Mouse (Mus musculus) Patski (cell line): ENCODE data around the gene Hcfc2. TPM values are rescaled to one million over a fixed set of nuclear protein-coding genes. Genes with fewer than 3 reads are reported as not detected.
A peak's percentile ranks its signal among the peaks of the same experiment; 100 is the strongest.

Experiments used
- ATAC-seq: fragments of 100-300 bp; one replicate; pipeline ENCODE4 v1.8.0; 2021
- CTCF ChIA-PET: fragments of 350-600 bp; sonication (Branson Sonifier 250); formaldehyde crosslinking; loops from one replicate; lab custom pipeline; 2022; ENCODE audit warnings: inconsistent platforms; lab: Charles Lee
- POLR2A ChIA-PET: fragments of 350-600 bp; sonication (Branson Sonifier 250); formaldehyde crosslinking; loops from one replicate; lab custom pipeline; 2022; ENCODE audit warnings: antibody characterized with exemption, inconsistent platforms; lab: Charles Lee
- DNase-seq: peaks from one replicate; pipeline ENCODE4 v3.0.0-alpha.2; 2011; ENCODE audit warnings: low read depth, low spot score
- H3K27me3 ChIP-seq: fragments of 371-371 bp; one replicate; pipeline ENCODE4 v1.5.1; 2021
- CTCF ChIP-seq: fragments of 100-300 bp; IDR thresholded peaks from one replicate; pipeline ENCODE4 v1.5.1; 2021
- in situ Hi-C: fragments of 300-500 bp; cut with MboI; formaldehyde crosslinking; loops from 3 replicates; pipeline ENCODE4 v1.11.1; 2018; ENCODE audit warnings: low pct_unique_long_range_greater_than_20kb, mixed read lengths
- polyA plus RNA-seq: library from polyadenylated mRNA; unstranded; gene quantifications from one replicate; pipeline ENCODE4 v1.2.3, GENCODE M21; 2021

Gene Hcfc2
- polyA plus RNA-seq, 1 experiment from 2014 or later: 22.4 TPM

DNA sequence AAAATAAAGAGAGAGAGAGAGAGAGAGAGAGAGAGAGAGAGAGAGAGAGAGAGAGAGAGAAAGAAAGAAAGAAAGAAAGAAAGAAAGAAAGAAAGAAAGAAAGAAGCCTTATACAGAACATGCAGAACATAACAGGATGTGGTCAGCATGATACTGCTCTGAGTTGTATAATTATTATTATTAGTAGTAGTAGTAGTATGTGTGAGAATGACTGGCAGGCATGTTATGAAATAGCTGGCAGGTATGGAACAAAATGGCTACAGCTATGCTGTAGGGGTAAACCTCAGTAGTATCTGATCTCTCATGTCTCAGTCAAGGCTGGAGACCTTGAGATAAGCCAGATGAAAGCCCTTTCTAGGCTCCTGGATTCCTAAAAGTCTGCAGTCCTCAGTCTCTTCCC, 93.2 kb downstream of the Hcfc2 start:
- CTCF ChIA-PET: no interaction called here
- ATAC-seq (no peak), DNase-seq (no peak)
- POLR2A ChIA-PET: no interaction called here
- in situ Hi-C loops: loop anchor here (25.0 kb wide), 1 partner anchor 723 kb away; no protein-coding TSS in a partner anchor
- no peak for TF ChIP-seq CTCF
- no peaks in the 10 kb centered on the region for H3K27me3 ChIP-seq

DNA sequence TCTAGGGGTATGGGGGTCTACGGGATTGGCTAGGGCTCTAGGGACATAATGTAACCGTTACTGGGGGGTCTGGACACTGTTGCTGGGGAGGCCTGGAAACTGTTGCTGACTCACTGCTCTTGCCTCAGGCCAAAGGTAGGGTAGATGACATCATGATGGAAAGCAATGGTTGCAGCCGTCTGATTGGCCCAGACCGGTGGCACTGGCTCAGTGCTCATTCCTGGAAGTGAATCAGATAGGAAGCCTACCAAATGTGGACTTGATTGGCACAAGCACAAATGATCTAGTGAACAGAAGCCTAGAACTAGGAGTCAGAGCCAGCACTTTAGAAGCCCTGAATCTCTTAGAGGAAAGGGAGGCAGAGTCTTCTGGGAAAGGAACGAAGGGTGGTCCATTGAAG, 94.5 kb downstream of the Hcfc2 start:
- in situ Hi-C loops: loop anchor here (10.0 to 25.0 kb wide), 2 partner anchors 564 to 722 kb away; no protein-coding TSS in a partner anchor
- TF ChIP-seq CTCF: no peak
- ATAC-seq: no peak
- CTCF ChIA-PET: no interaction called here
- DNase-seq: no peak
- POLR2A ChIA-PET: no interaction called here
- H3K27me3 ChIP-seq: no peaks in the 10 kb centered on the region

DNA sequence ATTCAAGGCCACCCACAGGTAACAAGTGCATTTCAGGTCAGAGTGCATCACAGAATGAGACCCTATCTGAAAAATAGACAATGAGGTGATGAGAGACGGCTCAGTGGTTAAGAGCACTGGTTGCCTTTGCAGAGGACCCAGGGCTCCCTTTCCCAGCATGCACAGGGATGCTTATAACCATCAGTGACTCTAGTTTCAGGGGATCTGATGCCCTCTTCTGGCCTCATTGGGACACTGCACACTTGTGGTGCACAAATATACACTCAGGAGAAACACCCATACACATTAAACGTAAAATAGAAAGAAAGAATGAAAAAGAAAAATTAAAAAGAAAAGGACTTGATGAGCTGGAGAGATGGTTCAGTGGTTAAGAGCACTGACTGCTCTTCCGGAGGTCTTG, 95.8 kb downstream of the Hcfc2 start:
- ATAC-seq: no peak
- ChIA-PET CTCF (interaction anchor here (1.0 kb wide), 1 partner anchor 11 kb away, joined by 3 read pairs; no protein-coding TSS in a partner anchor), POLR2A (no interaction called here)
- no peaks in the 10 kb centered on the region for H3K27me3 ChIP-seq
- in situ Hi-C loops: loop anchor here (10.0 to 25.0 kb wide), 2 partner anchors 563 to 721 kb away; no protein-coding TSS in a partner anchor
- no peak for DNase-seq
- peak; percentile 23 for TF ChIP-seq CTCF

Other genes with a start within 250 kb of the Hcfc2 start
- not detected for gene Gm1553, start 203.5 kb upstream of the Hcfc2 start, polyA plus RNA-seq
- gene 1190007I07Rik, start 72.9 kb upstream of the Hcfc2 start, polyA plus RNA-seq: 23.7 TPM
- 17.4 TPM for gene Tdg, start 66.3 kb upstream of the Hcfc2 start, polyA plus RNA-seq
- 0.13 TPM for gene Glt8d2, start 5.5 kb upstream of the Hcfc2 start, polyA plus RNA-seq
- 28.5 TPM for gene Nfyb, start 68.0 kb downstream of the Hcfc2 start, polyA plus RNA-seq
- gene Txnrd1, start 137.8 kb downstream of the Hcfc2 start, polyA plus RNA-seq: 124 TPM
- 0.90 TPM for gene Eid3, start 170.5 kb downstream of the Hcfc2 start, polyA plus RNA-seq